Mouse (Mus musculus) A20 (cell line): ENCODE measurements around the gene Ropn1.
"Not testable (repeated sequence)": the region's sequence is repeated elsewhere in the genome, so short reads cannot be mapped to it uniquely, and the experiment has no call there.

Experiments used
- DNase-seq: peaks from one replicate; pipeline ENCODE4 v3.0.0-alpha.2; 2011; ENCODE audit warnings: low read depth, low spot score

Ropn1 gene

GRCm38 (mm10) chr16:34649621-34650020, at the start of gene Ropn1:
Gene Ropn1 (plus strand): TSS chr16:34649921.
- DNase-seq = no peak

GRCm38 (mm10) chr16:34601954-34602353, 47.8 kb upstream of the Ropn1 start:
- no peak for DNase-seq

- no peak for DNase-seq
Measured at GRCm38 (mm10) chr16:34603076-34603475, 46.6 kb upstream of the Ropn1 start.

GRCm38 (mm10) chr16:34603854-34604253, 45.9 kb upstream of the Ropn1 start:
- no peak for DNase-seq

- DNase-seq = no peak
Measured at GRCm38 (mm10) chr16:34605679-34606078, 44.0 kb upstream of the Ropn1 start.

- no peak for DNase-seq
Measured at GRCm38 (mm10) chr16:34610137-34610536, 39.6 kb upstream of the Ropn1 start.

- DNase-seq = no peak
Measured at GRCm38 (mm10) chr16:34614021-34614420, 35.7 kb upstream of the Ropn1 start.

- DNase-seq = no peak
Measured at GRCm38 (mm10) chr16:34627591-34627990, 22.1 kb upstream of the Ropn1 start.

- DNase-seq = no peak
Measured at GRCm38 (mm10) chr16:34628397-34628796, 21.3 kb upstream of the Ropn1 start.

GRCm38 (mm10) chr16:34635557-34635956, 14.2 kb upstream of the Ropn1 start:
- DNase-seq = no peak

GRCm38 (mm10) chr16:34643511-34644259, 6.0 kb upstream of the Ropn1 start:
- DNase-seq = no peak

- no peak for DNase-seq
Measured at GRCm38 (mm10) chr16:34653023-34653422, 3.3 kb downstream of the Ropn1 start.

- not testable (repeated sequence) for DNase-seq
Measured at GRCm38 (mm10) chr16:34657566-34657965, 7.8 kb downstream of the Ropn1 start.

GRCm38 (mm10) chr16:34657983-34658382, 8.3 kb downstream of the Ropn1 start:
- no peak for DNase-seq

GRCm38 (mm10) chr16:34658388-34658787, 8.7 kb downstream of the Ropn1 start:
- no peak for DNase-seq

- no peak for DNase-seq
Measured at GRCm38 (mm10) chr16:34664553-34664952, 14.8 kb downstream of the Ropn1 start.

- DNase-seq = peak; percentile 76
Measured at GRCm38 (mm10) chr16:34667031-34667726, 17.5 kb downstream of the Ropn1 start.

- DNase-seq = no peak
Measured at GRCm38 (mm10) chr16:34668341-34668740, 18.6 kb downstream of the Ropn1 start.

GRCm38 (mm10) chr16:34671966-34672365, 22.2 kb downstream of the Ropn1 start:
- DNase-seq = no peak

- DNase-seq = no peak
Measured at GRCm38 (mm10) chr16:34672822-34673221, 23.1 kb downstream of the Ropn1 start.

GRCm38 (mm10) chr16:34674365-34674764, 24.6 kb downstream of the Ropn1 start:
- DNase-seq = no peak

GRCm38 (mm10) chr16:34681823-34682222, 32.1 kb downstream of the Ropn1 start:
- no peak for DNase-seq

GRCm38 (mm10) chr16:34689879-34690278, 40.2 kb downstream of the Ropn1 start:
- no peak for DNase-seq
